Mouse (Mus musculus) spleen, adult 2 months (tissue): ENCODE data around the gene Zbtb34. TPM values are rescaled to one million over a fixed set of nuclear protein-coding genes. Genes with fewer than 3 reads are reported as not detected.
A peak's percentile ranks its signal among the peaks of the same experiment; 100 is the strongest.

Experiments
- DNase-seq, 2 experiments: peaks; one replicate each; pipeline versions ENCODE4 v3.0.0 to v3.0.0-alpha.2; 2012 to 2021; ENCODE audit warnings: low spot score in 2 of 2, low read depth in 1 of 2
- H3K27ac ChIP-seq: fragments of 200-500 bp; 2 replicates; pipeline ENCODE4 v1.5.1; 2012; ENCODE audit warnings: low read length, inconsistent platforms; ENCODE audit not compliant: insufficient read depth
- H3K27me3 ChIP-seq: fragments of 200-500 bp; 2 replicates; pipeline ENCODE4 v1.6.1; 2012; ENCODE audit warnings: mild to moderate bottlenecking, moderate library complexity, low read length, inconsistent platforms; ENCODE audit not compliant: control insufficient read depth, insufficient read depth
- H3K36me3 ChIP-seq: fragments of 200-500 bp; 2 replicates; pipeline ENCODE4 v1.6.1; 2012; ENCODE audit warnings: mild to moderate bottlenecking, low read length, inconsistent platforms; ENCODE audit not compliant: control insufficient read depth, insufficient read depth
- H3K4me1 ChIP-seq: fragments of 200-500 bp; 2 replicates; pipeline ENCODE4 v1.6.1; 2011; ENCODE audit warnings: inconsistent platforms; ENCODE audit not compliant: control insufficient read depth, insufficient read depth, insufficient read length
- H3K4me3 ChIP-seq: fragments of 200-500 bp; 2 replicates; pipeline ENCODE4 v1.5.1; 2011; ENCODE audit warnings: mild to moderate bottlenecking, inconsistent platforms; ENCODE audit not compliant: insufficient read depth, insufficient read length; ENCODE audit errors: extremely low read depth
- CTCF ChIP-seq: fragments of 200-500 bp; IDR thresholded peaks from 2 replicates; pipeline ENCODE4 v1.5.1; 2011; ENCODE audit warnings: mild to moderate bottlenecking, inconsistent platforms; ENCODE audit not compliant: insufficient read depth, insufficient read length, insufficient replicate concordance; ENCODE audit errors: extremely low read depth
- POLR2A ChIP-seq: fragments of 200-500 bp; IDR thresholded peaks from 2 replicates; pipeline ENCODE4 v1.6.1; 2011; ENCODE audit warnings: low read depth, low read length, inconsistent platforms
- WGBS: fragments of 180-500 bp; shearing (Covaris S2); methylation state at CpG from one replicate; pipeline ENCODE4 v1.1.7; 2018; 5-methylcytosine and 5-hydroxymethylcytosine counted together
- polyA plus RNA-seq: library from polyadenylated mRNA; depleted of rRNA; stranded (reverse); fragments of >200 nt; gene quantifications from 2 replicates; pipeline ENCODE4 v1.2.3, GENCODE M21; 2012

The Zbtb34 gene
- polyA plus RNA-seq, 1 experiment = 6.5 TPM

DNA sequence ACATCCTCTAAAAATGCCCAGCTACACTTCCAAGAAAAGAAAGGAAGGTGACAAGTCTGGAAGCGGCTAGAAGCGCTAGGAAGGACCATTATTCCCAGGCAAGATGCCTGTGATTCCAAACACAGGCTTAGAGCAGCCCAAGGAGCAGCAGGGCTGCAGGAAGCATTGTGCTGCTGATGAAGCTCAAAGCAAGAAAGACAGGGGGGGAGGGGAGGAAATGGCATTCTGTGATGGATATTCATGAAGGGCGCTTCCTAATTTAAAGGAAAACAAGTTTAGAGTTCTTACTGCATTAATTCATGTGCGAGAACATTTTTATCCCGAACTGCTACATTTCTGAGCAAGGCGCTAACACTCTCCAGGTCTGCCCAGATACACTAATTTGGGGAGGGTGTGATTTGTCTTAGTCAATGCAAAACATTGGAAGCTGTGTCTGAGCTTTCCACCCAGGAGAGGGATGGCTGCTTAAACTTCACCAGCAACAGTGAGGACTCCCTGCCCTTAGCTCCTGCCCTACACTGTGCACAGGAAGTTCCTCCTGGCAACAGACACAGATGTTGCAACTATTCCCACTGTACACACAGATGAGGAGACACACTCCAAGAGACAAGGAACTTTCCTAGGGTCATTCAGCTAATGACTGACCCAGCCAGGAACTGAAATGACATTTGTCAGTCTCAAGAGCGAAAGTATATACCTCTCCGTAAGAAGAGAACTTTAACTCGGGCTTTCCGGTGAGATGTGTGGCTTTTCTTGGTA is 4.3 kb downstream of the Zbtb34 start:
- peaks cover 9% of the 10 kb centered on the region for H3K36me3 ChIP-seq
- no peak overlapping the region for H3K4me3 ChIP-seq
- no peak overlapping the region for H3K27ac ChIP-seq
- H3K4me1 ChIP-seq = no peaks in the 10 kb centered on the region; the same call in 1 of the 2 replicates
- WGBS = 88% methylated on average over 10 of the region's 10 CpGs
- no peaks in the 10 kb centered on the region for H3K27me3 ChIP-seq
- TF ChIP-seq CTCF (no peak), POLR2A (no peak)
- DNase-seq = no peak

DNA sequence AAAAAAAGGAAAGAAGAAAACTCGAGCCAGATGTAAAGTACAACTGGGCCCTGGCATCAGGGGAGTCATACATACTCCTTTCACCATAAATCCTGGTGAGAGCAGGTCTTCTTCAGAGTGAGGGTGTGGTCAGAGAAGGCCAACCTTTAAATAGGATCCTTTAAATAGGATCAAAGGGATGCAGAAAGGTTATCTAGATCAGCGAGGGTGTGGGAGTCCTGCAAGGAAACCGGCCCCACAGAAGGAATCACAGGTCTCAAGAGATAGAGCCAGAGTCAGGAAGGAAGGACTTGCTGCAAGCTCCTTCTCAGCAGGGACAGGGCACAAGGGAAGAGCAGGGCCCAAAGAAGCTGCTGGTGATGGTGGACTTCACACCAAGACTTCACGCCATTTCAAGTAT is 13.7 kb downstream of the Zbtb34 start:
- H3K4me3 ChIP-seq = no peak overlapping the region
- WGBS = 77% methylated on average over 4 of the region's 4 CpGs

DNA sequence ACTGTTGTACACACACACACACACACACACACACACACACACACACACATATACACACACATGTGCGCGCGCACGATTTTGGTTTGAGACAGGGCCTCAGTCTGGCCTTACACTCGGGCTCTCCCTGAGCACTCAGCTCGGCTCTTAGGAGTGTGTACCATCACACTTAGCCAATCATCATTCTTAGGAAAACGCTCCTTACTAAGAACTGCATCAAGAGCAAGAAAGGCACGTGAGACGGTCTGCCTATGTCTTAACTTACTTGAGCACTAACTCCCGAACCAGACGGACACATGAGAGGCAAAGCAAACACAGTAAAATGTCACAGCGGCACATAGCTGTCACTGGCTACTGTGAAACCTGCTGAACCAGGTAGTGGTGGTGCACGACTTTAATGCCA is 17.1 kb downstream of the Zbtb34 start:
- WGBS = 90% methylated on average over 13 of the region's 13 CpGs
- H3K4me1 ChIP-seq = no peaks in the 10 kb centered on the region
- DNase-seq = no peak
- H3K36me3 ChIP-seq = peaks cover 13% of the 10 kb centered on the region
- no peaks in the 10 kb centered on the region for H3K27me3 ChIP-seq
- H3K4me3 ChIP-seq = no peak overlapping the region
- no peak overlapping the region for H3K27ac ChIP-seq
- TF ChIP-seq CTCF = no peak
- no peak for TF ChIP-seq POLR2A

More for the DNA sequence above, 13.7 kb downstream of the Zbtb34 start:
- Histone ChIP-seq H3K27me3 (no peaks in the 10 kb centered on the region), H3K36me3 (no peaks in the 10 kb centered on the region; the same call in 1 of the 2 replicates), H3K27ac (no peak overlapping the region), H3K4me1 (no peaks in the 10 kb centered on the region)
- DNase-seq = no peak
- TF ChIP-seq POLR2A (no peak), CTCF (no peak)

DNA sequence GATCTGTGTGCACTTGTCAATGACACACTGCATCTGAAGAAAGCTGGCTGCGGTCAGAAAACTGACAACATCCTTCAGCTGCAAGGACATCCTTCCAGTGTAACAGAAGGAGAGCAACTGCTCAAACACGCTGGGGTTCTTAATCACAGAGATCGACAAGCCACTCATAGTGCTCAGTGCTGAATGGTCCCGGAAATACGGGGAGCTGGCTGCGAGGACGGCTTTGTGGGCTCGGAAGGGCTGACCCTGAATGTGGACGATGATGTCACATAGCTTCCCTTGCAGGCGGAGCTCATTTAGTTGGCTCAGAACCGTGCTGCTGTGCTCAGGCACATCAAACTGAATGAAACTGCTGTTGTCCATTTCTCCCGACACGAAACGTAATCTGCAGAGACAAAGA is 19.0 kb downstream of the Zbtb34 start:
- no peaks in the 10 kb centered on the region for H3K4me1 ChIP-seq
- no peaks in the 10 kb centered on the region for H3K27me3 ChIP-seq
- 85% methylated on average over 14 of the region's 14 CpGs for WGBS
- H3K27ac ChIP-seq = no peak overlapping the region
- TF ChIP-seq CTCF (no peak), POLR2A (no peak)
- H3K4me3 ChIP-seq = no peak overlapping the region
- no peak for DNase-seq
- peaks cover 13% of the 10 kb centered on the region for H3K36me3 ChIP-seq

DNA sequence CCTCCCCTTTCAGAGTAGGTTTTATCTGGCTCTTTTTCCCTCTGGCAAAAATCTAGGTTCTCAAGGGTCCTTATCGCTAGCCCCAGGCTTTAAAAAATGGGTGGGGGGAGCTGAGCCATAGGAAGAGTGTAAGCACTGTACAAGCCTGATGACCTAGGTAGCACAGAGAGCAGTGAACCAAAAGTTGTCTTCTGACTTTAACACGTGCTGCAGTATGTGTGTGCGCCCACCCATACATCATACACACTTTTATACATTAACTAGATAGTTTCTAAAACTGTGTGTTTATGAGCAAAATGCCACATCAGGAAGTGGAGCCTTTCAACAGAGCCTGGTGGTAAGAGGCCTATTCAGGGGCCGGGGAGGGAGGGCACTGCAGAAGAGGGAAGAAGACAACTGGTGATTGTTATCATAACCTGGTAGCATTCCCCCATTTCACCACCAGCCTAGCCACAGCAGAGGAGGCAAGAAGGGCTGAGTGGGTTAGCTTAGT is 27.6 kb downstream of the Zbtb34 start:
- no peak for DNase-seq
- H3K36me3 ChIP-seq = no peaks in the 10 kb centered on the region
- 36% methylated on average over 4 of the region's 4 CpGs for WGBS
- H3K4me1 ChIP-seq = peaks cover 3% of the 10 kb centered on the region; the same call in 1 of the 2 replicates
- no peaks in the 10 kb centered on the region for H3K27me3 ChIP-seq
- no peak overlapping the region for H3K27ac ChIP-seq
- H3K4me3 ChIP-seq = no peak overlapping the region
- TF ChIP-seq POLR2A = no peak
- TF ChIP-seq CTCF = no peak

DNA sequence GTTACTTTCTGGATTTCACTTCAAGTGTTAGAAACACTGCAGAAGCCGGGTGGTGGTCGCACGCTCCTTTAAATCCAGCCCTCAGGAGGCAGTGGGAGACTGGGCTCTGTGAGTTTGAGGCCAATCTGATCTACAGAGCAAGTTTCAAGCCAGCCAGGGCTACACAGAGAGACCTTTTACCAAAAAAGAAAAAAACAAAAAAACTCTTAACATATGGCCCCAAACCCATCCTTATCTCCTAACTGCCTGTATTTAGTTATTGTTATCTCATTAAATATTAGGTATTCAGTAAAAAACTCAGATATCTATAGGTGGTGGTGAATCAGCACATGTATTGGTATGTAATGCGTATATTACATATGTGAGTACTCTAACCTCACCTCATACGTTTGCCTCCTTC is 28.5 kb downstream of the Zbtb34 start:
- DNase-seq = no peak
- TF ChIP-seq CTCF (no peak), POLR2A (no peak)
- no peaks in the 10 kb centered on the region for H3K27me3 ChIP-seq
- WGBS = 73% methylated on average over 5 of the region's 5 CpGs
- H3K4me1 ChIP-seq = peaks cover 3% of the 10 kb centered on the region; the same call in 1 of the 2 replicates
- no peaks in the 10 kb centered on the region for H3K36me3 ChIP-seq
- no peak overlapping the region for H3K4me3 ChIP-seq
- no peak overlapping the region for H3K27ac ChIP-seq

DNA sequence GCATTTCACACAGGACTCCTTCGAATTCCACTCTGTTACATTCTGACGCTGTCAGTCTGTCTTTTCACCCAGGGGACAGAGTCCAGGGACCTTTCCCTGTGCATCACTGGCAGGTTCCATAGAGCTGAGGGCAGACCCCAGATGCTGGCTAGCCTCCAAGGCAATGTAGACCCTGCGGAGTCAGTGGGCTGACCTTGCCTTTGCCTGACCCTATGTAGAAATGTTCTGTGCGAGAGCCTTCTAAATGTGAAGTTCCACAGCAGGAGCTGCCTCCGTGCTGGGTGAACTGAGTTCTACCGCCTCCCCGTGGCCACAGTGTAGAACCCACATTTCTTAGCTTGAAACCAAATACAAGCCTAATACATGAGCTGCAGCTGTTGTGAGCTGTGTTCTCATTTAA is 28.9 kb downstream of the Zbtb34 start:
- Histone ChIP-seq H3K4me3 (no peak overlapping the region), H3K27me3 (no peaks in the 10 kb centered on the region), H3K4me1 (peaks cover 3% of the 10 kb centered on the region; the same call in 1 of the 2 replicates), H3K27ac (no peak overlapping the region), H3K36me3 (no peaks in the 10 kb centered on the region)
- peak in 1 of 2 experiments; percentile 33 for DNase-seq
- WGBS = 48% methylated on average over 7 of the region's 7 CpGs
- TF ChIP-seq CTCF (peak; percentile 58; the same call in 1 of the 2 replicates), POLR2A (no peak)
